Mouse (Mus musculus) embryonic stem cell, embryonic (primary cell): ENCODE data around the gene Oas1f.
"Not testable (repeated sequence)": the region's sequence is repeated elsewhere in the genome, so short reads cannot be mapped to it uniquely, and the experiment has no call there.

Experiments used
- CTCF ChIA-PET, 4 experiments: fragments of 300-600 bp in 2 of 4; fragments of 350-600 bp in 2 of 4; sonication (Branson Sonifier 250); formaldehyde crosslinking; loops; one replicate each; lab custom pipeline; 2022; ENCODE audit warnings: inconsistent platforms in 2 of 4; lab: Charles Lee
- POLR2A ChIA-PET, 4 experiments: fragments of 300-600 bp in 2 of 4; fragments of 350-600 bp in 2 of 4; sonication (Branson Sonifier 250); formaldehyde crosslinking; loops; one replicate each; lab custom pipeline; 2022; ENCODE audit warnings: antibody characterized with exemption in 4 of 4, inconsistent platforms in 1 of 4; lab: Charles Lee

Oas1f gene

GRCm38 (mm10) chr5:120847067-120847466 lies at the start of gene Oas1f:
Gene Oas1f (plus strand): TSS chr5:120847367.
- CTCF ChIA-PET, result interaction anchor here in 2 of 4 experiments (0.6 to 0.9 kb wide), 2 partner anchors 11 to 41 kb away, joined by 3 to 8 read pairs; no protein-coding TSS in a partner anchor
- POLR2A ChIA-PET, result interaction anchor here in 1 of 4 experiments (0.6 kb wide), 1 partner anchor 92 kb away, joined by 4 read pairs; no protein-coding TSS in a partner anchor

- CTCF ChIA-PET, result interaction anchor here in 2 of 4 experiments (0.6 to 1.9 kb wide), 3 partner anchors 8 to 118 kb away, joined by 3 to 5 read pairs (median 3); no protein-coding TSS in a partner anchor
- POLR2A ChIA-PET, result not testable (repeated sequence)
Measured at GRCm38 (mm10) chr5:120798147-120798546, 49.0 kb upstream of the Oas1f start.

GRCm38 (mm10) chr5:120798943-120799342 lies 48.2 kb upstream of the Oas1f start:
- CTCF ChIA-PET, POLR2A ChIA-PET: not testable (repeated sequence)

GRCm38 (mm10) chr5:120803596-120803995 lies 43.6 kb upstream of the Oas1f start:
- ChIA-PET CTCF (interaction anchor here in 1 of 4 experiments (2.2 kb wide), 1 partner anchor 10 kb away, joined by 5 read pairs; no protein-coding TSS in a partner anchor), POLR2A (no interaction called here)

GRCm38 (mm10) chr5:120806458-120806857 lies 40.7 kb upstream of the Oas1f start:
- ChIA-PET POLR2A (interaction anchor here in 2 of 4 experiments (0.6 kb wide), 2 partner anchors 244 to 402 kb away, joined by 3 to 4 read pairs; no protein-coding TSS in a partner anchor), CTCF (interaction anchor here (0.6 to 1.9 kb wide), 31 partner anchors 9 to 497 kb away, joined by 3 to 22 read pairs (median 4); partner anchors contain the start of genes Oas1e (in 1 of the 4), Oas1g (in 1 of the 4), Oas1h (in 1 of the 4) and Sds (in 1 of the 4))

- CTCF ChIA-PET, result interaction anchor here in 1 of 4 experiments (1.1 to 1.6 kb wide), 3 partner anchors 28 to 191 kb away, joined by 3 to 5 read pairs (median 4); no protein-coding TSS in a partner anchor
Measured at GRCm38 (mm10) chr5:120809171-120809570, 38.0 kb upstream of the Oas1f start.

GRCm38 (mm10) chr5:120811951-120812819 lies 35.0 kb upstream of the Oas1f start, which contains the start of gene Oas1c:
Gene Oas1c (minus strand): TSS chr5:120812514.
- POLR2A ChIA-PET, result interaction anchor here (0.6 to 2.4 kb wide), 38 partner anchors 9 to 794 kb away, joined by 3 to 14 read pairs (median 3); partner anchors contain the start of genes Oas1a (in 2 of the 4), Oas1g (in 2 of the 4), Iqcd (in 1 of the 4) and Rpl6 (in 1 of the 4)
- CTCF ChIA-PET, result interaction anchor here (0.6 to 1.6 kb wide), 27 partner anchors 20 to 710 kb away, joined by 3 to 6 read pairs (median 4); partner anchors contain the start of genes Oas1a (in 1 of the 4), Oas1d (in 1 of the 4) and Rasal1 (in 1 of the 4)

More at GRCm38 (mm10) chr5:120809171-120809570, 38.0 kb upstream of the Oas1f start:
- POLR2A ChIA-PET, result no interaction called here

DNA sequence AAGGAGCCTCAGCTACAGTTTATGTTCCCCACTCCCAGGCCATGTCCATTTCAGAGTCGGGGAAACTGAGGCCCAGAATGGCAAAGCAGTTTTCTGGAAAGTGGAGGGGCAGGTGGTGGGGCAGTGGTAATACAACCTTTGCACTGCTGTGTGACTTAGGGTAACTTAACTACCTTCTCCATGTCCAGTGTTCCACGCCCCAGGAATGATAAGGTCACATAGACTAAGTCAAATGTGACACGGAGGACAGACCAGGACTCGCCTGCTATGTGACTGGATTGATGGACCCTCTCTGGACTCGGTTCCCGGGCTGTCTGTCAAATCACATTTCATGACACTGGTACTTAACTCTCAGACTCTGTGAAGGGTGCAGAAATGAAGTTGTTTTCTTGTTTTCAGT lies 34.1 kb upstream of the Oas1f start:
- CTCF ChIA-PET, result interaction anchor here in 2 of 4 experiments (0.6 to 2.1 kb wide), 9 partner anchors 10 to 208 kb away, joined by 3 to 6 read pairs (median 4); partner anchors contain the start of gene Rasal1 (in 1 of the 2)
- POLR2A ChIA-PET, result interaction anchor here in 3 of 4 experiments (0.6 to 2.4 kb wide), 23 partner anchors 21 to 569 kb away, joined by 3 to 14 read pairs (median 3); partner anchors contain the start of genes Oas1a (in 2 of the 3), Iqcd (in 1 of the 3), Oas1g (in 1 of the 3) and Rpl6 (in 1 of the 3)

GRCm38 (mm10) chr5:120815949-120816348 lies 31.2 kb upstream of the Oas1f start:
- CTCF ChIA-PET, result interaction anchor here (0.7 to 2.0 kb wide), 16 partner anchors 9 to 344 kb away, joined by 3 to 11 read pairs (median 4); partner anchors contain the start of gene Oas1e (in 2 of the 4)
- POLR2A ChIA-PET, result interaction anchor here in 3 of 4 experiments (0.5 to 1.4 kb wide), 6 partner anchors 18 to 199 kb away, joined by 3 to 4 read pairs (median 3); no protein-coding TSS in a partner anchor

- POLR2A ChIA-PET, result interaction anchor here in 2 of 4 experiments (0.5 to 1.1 kb wide), 5 partner anchors 15 to 1914 kb away, joined by 3 to 4 read pairs (median 3); no protein-coding TSS in a partner anchor
Measured at GRCm38 (mm10) chr5:120818999-120819398, 28.2 kb upstream of the Oas1f start.

DNA sequence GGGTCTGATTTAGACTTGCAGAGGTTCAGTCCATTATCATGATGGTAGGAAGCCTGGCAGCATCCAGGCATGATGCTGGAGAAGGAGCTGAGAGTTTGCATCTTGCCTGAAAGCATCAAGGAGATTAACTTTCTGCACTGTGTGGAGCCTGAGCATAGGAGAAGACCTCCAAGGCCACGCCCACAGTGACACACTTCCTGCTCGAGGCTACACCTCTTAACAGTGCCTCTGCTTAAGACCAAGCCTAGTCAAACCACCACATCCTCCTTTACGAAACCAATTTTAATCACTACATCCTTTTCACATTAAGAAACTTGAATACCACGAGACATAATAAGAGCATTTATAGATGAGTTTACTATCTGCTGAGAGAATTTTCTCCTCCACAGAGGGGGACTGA lies 16.1 kb upstream of the Oas1f start:
- ChIA-PET CTCF (interaction anchor here in 1 of 4 experiments (0.9 kb wide), 1 partner anchor 18 kb away, joined by 3 read pairs; no protein-coding TSS in a partner anchor), POLR2A (no interaction called here)

More at GRCm38 (mm10) chr5:120818999-120819398, 28.2 kb upstream of the Oas1f start:
- CTCF ChIA-PET, result no interaction called here

- POLR2A ChIA-PET, result interaction anchor here in 3 of 4 experiments (0.6 to 2.0 kb wide), 13 partner anchors 11 to 991 kb away, joined by 3 to 16 read pairs (median 4); partner anchors contain the start of genes Naa25 (in 1 of the 3), Oas1c (in 1 of the 3) and Oas1g (in 1 of the 3)
- CTCF ChIA-PET, result interaction anchor here (0.6 to 1.7 kb wide), 13 partner anchors 9 to 229 kb away, joined by 3 to 9 read pairs (median 4); partner anchors contain the start of genes Oas1c (in 1 of the 4) and Oas1g (in 1 of the 4)
Measured at GRCm38 (mm10) chr5:120833335-120834280, 13.6 kb upstream of the Oas1f start.

GRCm38 (mm10) chr5:120836731-120837585 lies 10.2 kb upstream of the Oas1f start:
- POLR2A ChIA-PET, result interaction anchor here in 3 of 4 experiments (0.6 to 1.1 kb wide), 6 partner anchors 24 to 369 kb away, joined by 3 to 6 read pairs (median 3); partner anchors contain the start of genes Oas1c (in 1 of the 3) and Oas1g (in 1 of the 3)
- CTCF ChIA-PET, result interaction anchor here (0.6 to 2.0 kb wide), 57 partner anchors 8 to 976 kb away, joined by 3 to 17 read pairs (median 3); partner anchors contain the start of genes Oas1a (in 2 of the 4), Oas1d (in 2 of the 4), Oas1g (in 2 of the 4) and Rasal1 (in 2 of the 4)

DNA sequence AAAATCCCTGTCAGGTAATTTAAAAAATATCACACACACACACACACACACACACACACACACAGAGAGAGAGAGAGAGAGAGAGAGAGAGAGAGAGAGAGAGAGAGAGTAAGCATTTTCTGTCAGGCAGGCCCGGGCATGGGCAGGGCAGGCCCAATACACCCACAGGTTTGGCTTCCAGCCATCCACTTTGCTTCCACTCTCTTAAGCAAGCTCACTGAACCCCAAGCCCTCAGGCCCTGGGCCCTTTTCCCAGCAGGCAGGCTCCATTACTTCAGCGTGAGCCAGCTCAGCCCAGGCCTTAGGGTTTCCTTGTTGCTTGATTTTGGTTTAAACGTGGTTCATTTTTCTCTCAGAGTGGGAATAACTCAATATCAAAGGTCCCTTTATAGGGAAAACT lies 2.5 kb upstream of the Oas1f start:
- ChIA-PET CTCF (interaction anchor here (0.6 to 2.7 kb wide), 6 partner anchors 8 to 298 kb away, joined by 3 to 9 read pairs (median 4); no protein-coding TSS in a partner anchor), POLR2A (interaction anchor here in 3 of 4 experiments (0.6 to 1.2 kb wide), 4 partner anchors 12 to 397 kb away, joined by 3 to 5 read pairs (median 4); no protein-coding TSS in a partner anchor)

DNA sequence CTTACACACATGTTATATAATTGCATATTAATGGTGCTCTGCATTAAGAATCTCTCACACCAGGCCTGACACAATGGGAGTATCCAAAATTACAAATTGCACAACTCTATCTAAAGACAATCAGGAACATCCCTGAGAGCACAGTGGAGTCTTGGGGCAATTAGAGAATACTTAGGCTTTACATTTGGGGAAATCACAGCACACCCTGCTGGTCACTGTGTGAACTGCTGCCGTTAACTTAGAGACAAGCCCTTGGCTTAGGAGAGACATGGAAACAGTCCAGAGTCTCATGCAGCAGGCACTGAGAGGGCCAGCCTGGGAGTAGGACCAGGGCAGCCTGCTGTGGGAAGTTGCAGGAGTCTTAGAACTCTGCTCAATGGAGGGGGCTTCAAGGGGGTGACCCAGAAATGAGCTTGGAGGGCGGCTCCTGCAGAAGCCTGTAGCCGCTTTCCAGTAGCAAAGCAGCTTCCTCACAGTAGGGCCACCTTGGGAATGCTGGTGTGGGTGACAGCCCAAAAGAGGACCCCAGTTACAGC lies 2.5 kb downstream of the Oas1f start:
- POLR2A ChIA-PET, result interaction anchor here in 1 of 4 experiments (0.6 kb wide), 2 partner anchors 12 to 38 kb away, joined by 3 to 12 read pairs; partner anchors contain the start of genes Oas1g and Oas1h
- CTCF ChIA-PET, result interaction anchor here (0.6 to 2.1 kb wide), 9 partner anchors 10 to 659 kb away, joined by 3 to 16 read pairs (median 3); no protein-coding TSS in a partner anchor
